Mouse (Mus musculus) activated CD4-positive, CD25-positive, alpha-beta regulatory T cell, adult 4 months (primary cell): Measurements from ENCODE around the gene Tepsin. TPM values are rescaled to one million over a fixed set of nuclear protein-coding genes. Genes with fewer than 3 reads are reported as not detected.

ENCODE experiments used
- ATAC-seq: one replicate; pipeline ENCODE4 v1.8.0; 2017
- polyA plus RNA-seq, 2 experiments: library from polyadenylated mRNA; unstranded; fragments of 100-300 nt; shearing (Covaris generic); gene quantifications; one replicate each; pipeline ENCODE4 v1.2.1; 2017

Gene Tepsin
- polyA plus RNA-seq, 2 experiments from 2014 or later: 7.3 to 10.4 TPM

GRCm38 (mm10) chr11:120110554-120110953 is 12.0 kb upstream of the Tepsin start:
- no peak for ATAC-seq

- ATAC-seq: no peak
Measured at GRCm38 (mm10) chr11:120109558-120110210, 11.2 kb upstream of the Tepsin start.

GRCm38 (mm10) chr11:120107796-120108195 is 9.3 kb upstream of the Tepsin start:
- no peak for ATAC-seq

- no peak for ATAC-seq
Measured at GRCm38 (mm10) chr11:120107026-120107425, 8.5 kb upstream of the Tepsin start.

GRCm38 (mm10) chr11:120103431-120103997 is 5.0 kb upstream of the Tepsin start:
- no peak for ATAC-seq

GRCm38 (mm10) chr11:120101036-120101435 is 2.5 kb upstream of the Tepsin start:
- no peak for ATAC-seq

- no peak for ATAC-seq
Measured at GRCm38 (mm10) chr11:120092817-120093591, 5.5 kb downstream of the Tepsin start.

GRCm38 (mm10) chr11:120090661-120091060 is 7.9 kb downstream of the Tepsin start:
- no peak for ATAC-seq

- peak; percentile 100 for ATAC-seq
Measured at GRCm38 (mm10) chr11:120086702-120087152, 11.8 kb downstream of the Tepsin start, which contains the start of gene Cep131. TSS of gene Cep131 (minus strand) at chr11:120086827.

GRCm38 (mm10) chr11:120085891-120086627 is 12.5 kb downstream of the Tepsin start:
- no peak for ATAC-seq

- ATAC-seq: no peak
Measured at GRCm38 (mm10) chr11:120080282-120080681, 18.2 kb downstream of the Tepsin start.

- no peak for ATAC-seq
Measured at GRCm38 (mm10) chr11:120076191-120076590, 22.3 kb downstream of the Tepsin start.

GRCm38 (mm10) chr11:120072986-120073647 is 25.4 kb downstream of the Tepsin start:
- no peak for ATAC-seq

- ATAC-seq: no peak
Measured at GRCm38 (mm10) chr11:120071731-120072320, 26.7 kb downstream of the Tepsin start.

- no peak for ATAC-seq
Measured at GRCm38 (mm10) chr11:120071065-120071464, 27.5 kb downstream of the Tepsin start.

- ATAC-seq: no peak
Measured at GRCm38 (mm10) chr11:120070286-120070930, 28.1 kb downstream of the Tepsin start.

GRCm38 (mm10) chr11:120069261-120069660 is 29.3 kb downstream of the Tepsin start:
- no peak for ATAC-seq

GRCm38 (mm10) chr11:120067834-120068233 is 30.7 kb downstream of the Tepsin start:
- ATAC-seq: no peak

GRCm38 (mm10) chr11:120065291-120065690 is 33.2 kb downstream of the Tepsin start:
- ATAC-seq: no peak

- no peak for ATAC-seq
Measured at GRCm38 (mm10) chr11:120064668-120065040, 33.9 kb downstream of the Tepsin start.

GRCm38 (mm10) chr11:120064006-120064667 is 34.4 kb downstream of the Tepsin start:
- ATAC-seq: no peak
